Mouse (Mus musculus): ENCODE data around the gene Ccne1. TPM values are rescaled to one million over a fixed set of nuclear protein-coding genes. Genes with fewer than 3 reads are reported as not detected.
"Not testable (repeated sequence)": the region's sequence is repeated elsewhere in the genome, so short reads cannot be mapped to it uniquely, and the experiment has no call there.

Ccne1 gene
- 73.7 and 94.9 TPM in 2 replicates for polyA plus RNA-seq (2016; fragmentation: Nextera tagmentation; extraction: Ambion mirVana)

- WGBS: under 1% methylated on average over 82 of the region's 102 CpGs
- peak; percentile 98 for DNase-seq (ENCODE audit: low spot score)
- Histone ChIP-seq H3K4me3 (peak within 1 kb of the TSS; percentile 93), H3K27me3 (ENCODE audit: insufficient read depth, poor library complexity, severe bottlenecking) (no peaks in the 10 kb centered on the region), H3K9me3 (no peaks in the 10 kb centered on the region), H3K36me3 (peaks cover 23% of the 10 kb centered on the region), H3K27ac (peak within 1 kb of the TSS; percentile 92), H3K4me1 (peaks cover 31% of the 10 kb centered on the region)
These were observed at the start of gene Ccne1 for GRCm38 (mm10) chr7:38107371-38108259. Ccne1 (minus strand) TSS chr7:38107534.

- no peak overlapping the region for H3K4me3 ChIP-seq
- no peaks in the 10 kb centered on the region for H3K36me3 ChIP-seq
- 86% methylated on average over 5 of the region's 5 CpGs for WGBS
These were observed 48.5 kb upstream of the Ccne1 start for GRCm38 (mm10) chr7:38155829-38156228.

DNA sequence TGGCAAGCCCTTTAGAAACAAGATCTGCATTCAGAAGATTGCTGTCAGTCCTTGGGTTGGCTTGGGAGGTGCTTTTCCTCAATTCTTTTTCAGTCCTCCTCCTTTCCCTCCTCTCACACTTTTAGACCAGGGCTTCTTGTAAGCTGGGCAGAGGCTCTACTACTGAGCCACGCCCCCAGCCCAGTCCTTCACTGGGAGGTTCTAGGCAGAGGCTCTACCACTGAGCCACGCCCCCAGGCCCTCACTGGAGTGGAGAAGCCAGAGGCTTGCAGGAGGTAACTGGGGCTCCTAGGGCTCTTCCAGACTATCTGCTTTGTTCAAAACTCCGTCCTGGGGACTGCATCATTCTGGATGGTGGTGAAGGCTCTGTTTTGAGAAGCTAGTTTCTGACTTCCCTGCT lies 45.2 kb upstream of the Ccne1 start:
- Histone ChIP-seq H3K27ac (no peak overlapping the region), H3K9me3 (no peaks in the 10 kb centered on the region), H3K27me3 (ENCODE audit: insufficient read depth, poor library complexity, severe bottlenecking) (no peaks in the 10 kb centered on the region), H3K36me3 (no peaks in the 10 kb centered on the region), H3K4me1 (no peaks in the 10 kb centered on the region), H3K4me3 (no peak overlapping the region)
- 71% methylated on average over 3 of the region's 3 CpGs for WGBS
- no peak for DNase-seq (ENCODE audit: low spot score)

More at GRCm38 (mm10) chr7:38155829-38156228, 48.5 kb upstream of the Ccne1 start:
- no peak for DNase-seq (ENCODE audit: low spot score)
- no peaks in the 10 kb centered on the region for H3K27me3 ChIP-seq (ENCODE audit: insufficient read depth, poor library complexity, severe bottlenecking)
- peaks cover 11% of the 10 kb centered on the region for H3K4me1 ChIP-seq
- H3K9me3 ChIP-seq: no peaks in the 10 kb centered on the region
- no peak overlapping the region for H3K27ac ChIP-seq

DNA sequence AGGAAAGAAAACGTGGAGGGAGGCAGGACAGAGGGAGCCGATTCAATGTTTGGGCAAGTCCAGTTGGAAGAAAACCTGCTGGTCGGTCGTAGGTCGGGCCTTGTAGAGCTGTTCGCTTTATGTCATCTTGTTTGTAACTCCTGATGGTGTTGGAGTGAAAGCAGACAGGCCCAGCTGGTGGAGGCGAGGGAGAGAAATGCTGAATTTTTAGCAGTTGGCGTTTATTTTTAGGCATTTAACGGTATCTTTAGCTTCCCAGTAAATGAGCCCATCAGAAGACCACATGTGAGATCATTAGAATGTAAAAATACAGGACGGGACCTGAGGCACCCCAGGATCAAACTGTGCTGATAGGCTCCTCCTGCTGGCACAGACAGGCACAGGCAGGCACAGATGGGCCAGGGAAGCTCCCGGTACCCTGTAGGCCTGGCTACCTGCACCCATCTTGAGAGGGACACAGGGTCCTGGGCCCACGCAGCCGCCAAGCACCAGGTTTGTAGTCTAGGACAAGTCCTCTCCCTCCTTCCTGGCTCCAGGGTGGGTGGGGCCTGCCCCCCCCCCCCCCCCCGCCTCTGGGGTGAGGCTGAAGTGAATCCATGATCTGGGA lies 44.5 kb upstream of the Ccne1 start:
- H3K4me3 ChIP-seq: no peak overlapping the region
- no peaks in the 10 kb centered on the region for H3K9me3 ChIP-seq
- 62% methylated on average over 13 of the region's 14 CpGs for WGBS
- H3K4me1 ChIP-seq: no peaks in the 10 kb centered on the region
- no peak for DNase-seq (ENCODE audit: low spot score)
- H3K27ac ChIP-seq: no peak overlapping the region
- no peaks in the 10 kb centered on the region for H3K36me3 ChIP-seq
- H3K27me3 ChIP-seq (ENCODE audit: insufficient read depth, poor library complexity, severe bottlenecking): no peaks in the 10 kb centered on the region

DNA sequence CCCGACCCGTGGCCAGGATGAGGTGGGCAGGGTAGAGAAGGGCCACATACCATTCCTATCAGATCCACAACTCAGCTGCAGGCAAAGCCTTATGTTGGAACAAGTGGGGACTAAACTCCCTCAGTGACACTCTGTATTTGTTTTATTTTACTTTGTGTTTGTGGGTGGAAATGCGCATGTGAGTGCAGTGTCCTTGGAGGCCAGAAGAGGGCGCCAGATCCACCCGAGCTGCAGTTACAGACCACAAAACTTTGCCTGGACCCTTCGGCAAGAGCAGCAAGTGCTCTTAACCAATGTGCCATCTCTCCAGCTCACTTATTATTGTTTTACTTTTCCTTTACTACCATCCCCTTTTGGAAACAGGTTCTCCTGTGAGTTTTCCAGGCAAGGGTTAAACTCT lies 40.1 kb upstream of the Ccne1 start:
- Histone ChIP-seq H3K4me1 (no peaks in the 10 kb centered on the region), H3K36me3 (no peaks in the 10 kb centered on the region), H3K27ac (no peak overlapping the region), H3K4me3 (no peak overlapping the region), H3K27me3 (ENCODE audit: insufficient read depth, poor library complexity, severe bottlenecking) (no peaks in the 10 kb centered on the region), H3K9me3 (no peaks in the 10 kb centered on the region)
- WGBS: 87% methylated on average over 6 of the region's 6 CpGs
- no peak for DNase-seq (ENCODE audit: low spot score)

- DNase-seq (ENCODE audit: low spot score): peak; percentile 92
- WGBS: 58% methylated on average over 13 of the region's 13 CpGs
- Histone ChIP-seq H3K27ac (no peak overlapping the region), H3K9me3 (no peaks in the 10 kb centered on the region), H3K4me3 (no peak overlapping the region), H3K27me3 (ENCODE audit: insufficient read depth, poor library complexity, severe bottlenecking) (no peaks in the 10 kb centered on the region), H3K4me1 (peaks cover 6% of the 10 kb centered on the region; the same call in 1 of the 2 replicates), H3K36me3 (no peaks in the 10 kb centered on the region)
These were observed 34.6 kb upstream of the Ccne1 start for GRCm38 (mm10) chr7:38141747-38142545.

- no peak overlapping the region for H3K27ac ChIP-seq
- H3K4me3 ChIP-seq: no peak overlapping the region
- H3K4me1 ChIP-seq: peaks cover 16% of the 10 kb centered on the region; the same call in 1 of the 2 replicates
- H3K27me3 ChIP-seq (ENCODE audit: insufficient read depth, poor library complexity, severe bottlenecking): no peaks in the 10 kb centered on the region
- no peaks in the 10 kb centered on the region for H3K9me3 ChIP-seq
- no peak for DNase-seq (ENCODE audit: low spot score)
- no peaks in the 10 kb centered on the region for H3K36me3 ChIP-seq
- 39% methylated on average over 9 of the region's 9 CpGs for WGBS
These were observed 33.0 kb upstream of the Ccne1 start for GRCm38 (mm10) chr7:38140324-38140723.

DNA sequence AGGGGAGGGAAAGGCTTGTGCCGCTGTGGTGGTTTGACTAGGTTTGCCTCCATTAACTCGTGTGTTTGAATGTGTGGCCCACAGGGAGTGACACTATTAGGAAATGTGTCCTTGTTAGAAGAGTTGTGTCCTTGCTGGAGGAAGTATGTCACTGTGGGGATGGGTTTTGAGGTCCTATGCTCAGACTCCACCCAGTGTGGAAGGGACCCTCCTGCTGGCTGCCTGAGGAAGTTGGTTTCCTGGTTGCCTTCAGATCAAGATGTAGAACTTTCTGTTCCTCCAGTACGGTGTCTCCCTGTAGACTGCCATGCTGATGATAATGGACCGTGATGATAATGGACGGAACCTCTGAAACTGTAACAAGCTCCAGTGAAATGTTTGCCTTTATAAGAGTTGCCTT lies 27.1 kb upstream of the Ccne1 start:
- H3K36me3 ChIP-seq: no peaks in the 10 kb centered on the region

GRCm38 (mm10) chr7:38131186-38131585 lies 23.9 kb upstream of the Ccne1 start:
- Histone ChIP-seq H3K9me3 (no peaks in the 10 kb centered on the region), H3K36me3 (no peaks in the 10 kb centered on the region), H3K4me3 (no peak overlapping the region), H3K4me1 (peaks cover 13% of the 10 kb centered on the region), H3K27ac (no peak overlapping the region), H3K27me3 (ENCODE audit: insufficient read depth, poor library complexity, severe bottlenecking) (no peaks in the 10 kb centered on the region)
- 35% methylated on average over 5 of the region's 5 CpGs for WGBS
- no peak for DNase-seq (ENCODE audit: low spot score)

More for the DNA sequence above, 27.1 kb upstream of the Ccne1 start:
- no peak for DNase-seq (ENCODE audit: low spot score)
- Histone ChIP-seq H3K27me3 (ENCODE audit: insufficient read depth, poor library complexity, severe bottlenecking) (no peaks in the 10 kb centered on the region), H3K4me1 (peaks cover 9% of the 10 kb centered on the region; the same call in 1 of the 2 replicates), H3K4me3 (no peak overlapping the region), H3K9me3 (no peaks in the 10 kb centered on the region), H3K27ac (no peak overlapping the region)
- 85% methylated on average over 5 of the region's 5 CpGs for WGBS

DNA sequence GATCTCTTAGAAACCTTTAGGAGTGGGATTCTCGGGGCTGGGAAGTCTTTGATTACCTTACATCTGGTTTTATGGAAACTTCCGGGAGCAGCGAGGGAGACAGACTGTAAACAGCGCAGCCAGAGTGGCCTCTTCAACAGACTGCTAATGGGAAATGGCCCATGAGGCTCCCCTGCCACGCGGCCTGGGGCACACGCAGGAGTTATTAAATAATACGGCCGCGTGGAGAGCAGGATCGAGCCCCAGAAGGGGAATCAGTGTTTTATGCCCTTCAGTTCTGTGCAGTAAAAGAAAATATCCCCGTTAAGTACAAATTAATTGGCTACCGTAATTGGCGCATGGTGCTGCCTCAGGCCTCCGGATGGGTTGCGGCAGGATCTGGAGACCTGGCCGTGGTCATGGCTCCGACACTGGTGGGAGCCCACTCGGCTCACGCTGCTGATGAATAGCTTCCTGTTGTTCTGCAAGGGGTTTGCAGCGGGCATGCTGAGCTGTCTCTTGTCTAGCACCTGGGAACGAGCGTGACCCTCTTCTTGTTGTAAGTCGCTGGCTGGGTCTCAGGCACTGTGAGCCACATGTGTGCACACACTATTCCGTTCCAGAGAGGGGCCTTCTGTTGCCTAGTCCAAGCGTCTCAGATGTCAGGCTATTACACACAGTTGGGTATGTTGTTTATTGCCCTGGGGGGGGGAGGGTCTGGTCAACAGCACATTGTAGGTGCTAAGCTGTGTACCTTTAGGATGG lies 22.8 kb upstream of the Ccne1 start:
- DNase-seq (ENCODE audit: low spot score): no peak
- peaks cover 11% of the 10 kb centered on the region for H3K4me1 ChIP-seq
- H3K36me3 ChIP-seq: no peaks in the 10 kb centered on the region
- H3K4me3 ChIP-seq: no peak overlapping the region
- H3K9me3 ChIP-seq: no peaks in the 10 kb centered on the region
- WGBS: 82% methylated on average over 26 of the region's 26 CpGs
- no peak overlapping the region for H3K27ac ChIP-seq
- no peaks in the 10 kb centered on the region for H3K27me3 ChIP-seq (ENCODE audit: insufficient read depth, poor library complexity, severe bottlenecking)

DNA sequence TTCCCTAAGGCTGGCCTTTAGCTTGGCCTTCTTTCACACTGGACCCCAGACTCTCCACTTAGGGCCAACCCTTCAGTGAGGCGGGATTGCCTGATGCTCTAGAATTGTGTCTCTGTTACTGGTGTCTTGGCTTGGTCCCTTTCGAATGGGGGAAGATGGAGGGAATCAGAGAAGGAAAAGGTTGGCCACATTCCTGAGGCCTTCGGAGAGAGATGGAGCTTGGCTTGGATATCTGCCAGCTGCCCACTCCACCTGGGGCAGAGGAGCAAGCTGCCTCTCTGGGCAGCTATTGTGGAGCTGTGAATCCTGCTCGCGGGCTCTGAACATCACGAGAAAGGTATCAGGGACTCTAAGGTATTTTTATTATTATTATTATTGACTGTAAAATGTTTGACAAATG lies 22.2 kb upstream of the Ccne1 start:
- peaks cover 11% of the 10 kb centered on the region for H3K4me1 ChIP-seq
- no peak overlapping the region for H3K27ac ChIP-seq
- DNase-seq (ENCODE audit: low spot score): no peak
- no peaks in the 10 kb centered on the region for H3K36me3 ChIP-seq
- H3K9me3 ChIP-seq: no peaks in the 10 kb centered on the region
- no peaks in the 10 kb centered on the region for H3K27me3 ChIP-seq (ENCODE audit: insufficient read depth, poor library complexity, severe bottlenecking)
- H3K4me3 ChIP-seq: no peak overlapping the region
- WGBS: 82% methylated on average over 6 of the region's 6 CpGs

GRCm38 (mm10) chr7:38128256-38128655 lies 20.9 kb upstream of the Ccne1 start:
- peaks cover 11% of the 10 kb centered on the region for H3K4me1 ChIP-seq
- WGBS: 28% methylated on average over 5 of the region's 5 CpGs
- not testable (repeated sequence) for H3K36me3 ChIP-seq; DNase-seq (ENCODE audit: low spot score); H3K9me3 ChIP-seq; H3K27me3 ChIP-seq (ENCODE audit: insufficient read depth, poor library complexity, severe bottlenecking); H3K27ac ChIP-seq; H3K4me3 ChIP-seq

Measured in heart, embryonic 10.5 days (tissue).